Mouse (Mus musculus): ENCODE data around the gene Neo1.

Neo1 gene

GRCm38 (mm10) chr9:58859080-58859635, 177.1 kb downstream of the Neo1 start:
- no peak for DNase-seq

- DNase-seq: no peak
These were observed 181.3 kb downstream of the Neo1 start for GRCm38 (mm10) chr9:58854931-58855330.

DNA sequence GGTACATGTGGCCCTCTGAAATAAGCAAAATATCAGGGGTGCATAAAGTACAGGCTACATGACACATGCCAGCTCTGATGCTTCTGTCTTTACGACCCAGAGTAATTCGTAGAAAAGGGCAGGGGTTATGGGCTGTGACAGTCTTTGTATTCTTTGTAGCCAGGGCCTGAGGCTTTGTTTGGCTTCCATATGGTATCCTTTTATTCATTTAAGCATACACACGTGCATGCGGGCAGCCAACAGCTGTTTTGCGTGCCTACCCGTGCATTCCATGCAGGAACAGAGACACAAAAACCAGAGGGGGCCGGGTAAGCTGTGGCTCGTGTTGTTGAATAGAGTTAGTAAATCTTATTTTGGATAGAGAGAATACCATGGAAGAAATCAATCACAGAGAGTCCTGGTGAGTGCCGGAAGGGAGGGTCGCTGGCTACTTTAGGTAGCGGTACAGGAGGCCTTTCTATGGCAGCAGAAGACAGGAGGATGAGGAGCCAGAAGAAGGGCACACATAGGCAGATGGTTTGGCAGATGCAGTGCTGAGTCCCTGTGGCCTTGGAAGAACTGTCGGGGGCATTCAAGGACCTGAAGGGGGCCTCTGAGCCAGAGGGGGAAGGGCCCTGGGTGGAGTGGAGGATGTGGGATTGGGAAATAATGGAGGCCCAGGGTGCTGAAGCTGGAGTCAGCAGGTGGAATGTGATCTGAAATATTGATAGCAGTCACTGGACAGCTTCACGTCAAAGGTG, 186.5 kb downstream of the Neo1 start:
- no peak for DNase-seq

GRCm38 (mm10) chr9:58847676-58848075, 188.6 kb downstream of the Neo1 start:
- peak; percentile 20 for DNase-seq

- DNase-seq: peak; percentile 43
These were observed 189.2 kb downstream of the Neo1 start for GRCm38 (mm10) chr9:58847008-58847407.

- no peak for DNase-seq
These were observed 191.6 kb downstream of the Neo1 start for GRCm38 (mm10) chr9:58844597-58844996.

DNA sequence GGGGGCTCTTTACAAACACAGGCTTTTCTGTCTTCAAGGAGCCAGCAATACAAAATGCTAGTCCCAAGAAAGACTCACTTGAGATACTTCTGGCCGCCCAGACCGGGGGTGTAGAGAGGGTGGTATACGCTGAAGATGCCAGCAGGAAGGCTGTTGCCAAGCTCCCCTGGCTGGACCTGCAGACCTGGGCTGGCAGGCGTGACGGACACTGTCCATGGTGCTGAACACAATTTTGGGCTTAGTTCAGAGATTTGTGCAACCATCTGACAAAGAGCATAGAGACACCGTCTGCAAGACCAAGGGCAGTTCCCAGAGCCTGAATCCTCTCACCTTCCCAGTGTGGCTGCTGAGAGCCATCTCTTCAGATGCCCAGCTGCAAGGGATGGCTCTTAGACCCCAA, 194.6 kb downstream of the Neo1 start:
- DNase-seq: peak; percentile 23

DNA sequence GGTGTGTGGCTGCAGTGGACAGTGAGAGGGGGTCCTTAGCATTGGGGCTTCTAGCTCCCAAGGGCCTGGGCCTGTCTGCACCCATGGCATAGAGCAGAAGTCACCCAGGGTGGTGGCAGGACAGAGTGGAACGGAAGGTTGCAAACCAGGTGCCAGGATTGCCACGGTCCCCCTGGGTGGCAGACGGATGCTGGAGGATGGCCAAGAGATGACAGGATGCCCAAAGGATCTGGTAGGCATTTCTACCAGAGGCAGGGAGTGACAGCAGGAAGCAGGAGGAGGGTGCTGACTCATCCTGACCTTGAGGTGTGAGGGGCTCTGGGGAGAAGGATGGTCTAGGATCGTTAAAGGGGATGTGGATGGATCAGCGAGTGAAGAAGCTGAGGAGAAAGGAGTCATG, 197.7 kb downstream of the Neo1 start:
- no peak for DNase-seq

DNA sequence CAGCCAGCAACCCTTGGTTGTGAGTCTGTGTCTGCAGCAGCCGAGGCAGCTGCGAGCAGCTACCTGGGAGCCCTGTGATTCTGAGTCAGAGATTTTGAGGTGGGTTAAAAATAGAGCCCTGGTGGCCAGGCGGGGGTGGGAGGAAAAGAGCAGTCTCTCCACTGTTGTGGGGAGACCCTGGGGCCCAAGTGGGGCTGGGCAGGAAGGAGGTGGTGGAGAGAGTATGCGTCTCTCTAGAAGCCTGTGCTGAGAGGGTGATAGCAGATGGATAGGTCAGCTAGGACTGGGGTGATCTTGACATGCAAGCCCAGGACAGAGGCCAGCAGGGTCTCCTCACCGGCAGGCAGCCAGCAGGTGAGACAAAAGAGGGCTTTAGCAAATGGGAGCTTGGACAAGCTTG, 199.1 kb downstream of the Neo1 start:
- DNase-seq: no peak

DNA sequence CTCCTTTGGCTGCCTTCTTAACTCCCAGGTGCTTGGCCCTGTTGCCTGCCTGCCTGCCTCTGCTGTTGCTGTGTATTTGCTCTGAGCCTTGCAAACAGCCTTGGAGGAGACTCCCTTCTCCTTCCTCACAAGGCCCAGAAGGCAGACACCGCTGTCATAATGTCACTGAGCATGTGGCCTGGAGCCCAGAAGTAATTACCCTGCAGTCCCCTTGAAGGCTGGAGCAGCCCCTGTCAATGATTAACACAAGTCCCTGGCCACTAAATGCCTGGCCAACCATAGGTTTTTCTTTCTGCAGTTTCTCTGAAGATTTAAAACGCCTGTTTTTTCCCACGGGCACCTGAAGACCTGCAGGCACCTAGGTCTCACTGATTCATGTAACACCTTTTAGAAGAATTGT, 203.3 kb downstream of the Neo1 start:
- DNase-seq: no peak

- DNase-seq: no peak
These were observed 206.6 kb downstream of the Neo1 start for GRCm38 (mm10) chr9:58829627-58830026.
